In genomic region chr5:30110371-30111060, GRCm38 (mm10) we compare ENCODE assay signal across 8 mouse cellular contexts. TPM values are rescaled to one million over a fixed set of nuclear protein-coding genes. Genes with fewer than 3 reads are reported as not detected.
DNase-seq lines count a peak whose midpoint lies in the region; ATAC-seq and TF ChIP-seq lines count a peak whose summit lies in the region.

No protein-coding gene starts in this region.

- H3K27me3 ChIP-seq in lung, embryonic 15.5 days = peaks cover 99% of the 10 kb centered on the region
- no peaks in the 10 kb centered on the region for H3K27me3 ChIP-seq in forebrain, embryonic 16.5 days (replicated peaks; ENCODE audit: control insufficient read depth, insufficient read depth, low read length)
- H3K27me3 ChIP-seq in liver, embryonic 13.5 days = peaks cover 100% of the 10 kb centered on the region
- peaks cover 54% of the 10 kb centered on the region for H3K27me3 ChIP-seq in stomach, embryonic 15.5 days (replicated peaks)

- no peak for TF ChIP-seq POLR2A in lung, adult 2 months (IDR thresholded peaks at IDR 0.05; ENCODE audit: borderline replicate concordance, extremely low read depth, low read depth, low read length)

- ATAC-seq in lung, embryonic 15.5 days (ENCODE audit: borderline replicate concordance, extremely low read depth, low FRiP score, low TSS enrichment) = no peak
- no peak for ATAC-seq in forebrain, embryonic 16.5 days
- no peak for ATAC-seq in liver, embryonic 13.5 days (ENCODE audit: low read depth)
- no peak for ATAC-seq in stomach, embryonic 15.5 days (ENCODE audit: insufficient read depth, low FRiP score, low read depth)

- no peaks in the 10 kb centered on the region for H3K9me3 ChIP-seq in lung, embryonic 15.5 days
- no peaks in the 10 kb centered on the region for H3K9me3 ChIP-seq in forebrain, embryonic 16.5 days (ENCODE audit: control insufficient read depth, low read length)
- H3K9me3 ChIP-seq in liver, embryonic 13.5 days (replicated peaks) = no peaks in the 10 kb centered on the region
- H3K9me3 ChIP-seq in stomach, embryonic 15.5 days = no peaks in the 10 kb centered on the region

- WGBS in lung, embryonic 15.5 days = 13% methylated on average over 22 of the region's 22 CpGs
- WGBS in lung, adult 2 months = 31% methylated on average over 22 of the region's 22 CpGs
- WGBS in forebrain, embryonic 16.5 days = 12% methylated on average over 21 of the region's 22 CpGs
- 15% methylated on average over 21 of the region's 22 CpGs for WGBS in liver, embryonic 13.5 days (ENCODE audit: insufficient replicate concordance)
- 16% methylated on average over 22 of the region's 22 CpGs for WGBS in stomach, embryonic 15.5 days

- H3K36me3 ChIP-seq in lung, embryonic 15.5 days = no peaks in the 10 kb centered on the region
- no peaks in the 10 kb centered on the region for H3K36me3 ChIP-seq in forebrain, embryonic 16.5 days (ENCODE audit: control insufficient read depth, insufficient read depth)
- no peaks in the 10 kb centered on the region for H3K36me3 ChIP-seq in liver, embryonic 13.5 days
- H3K36me3 ChIP-seq in stomach, embryonic 15.5 days = no peaks in the 10 kb centered on the region

- no peak for DNase-seq in lung, adult 2 months
- DNase-seq in liver, embryonic 13.5 days = no peak
- DNase-seq in urinary bladder, postnatal 14 days (ENCODE audit: low spot score) = no peak
- no peak for DNase-seq in cerebellum, adult 11-12 months
- no peak for DNase-seq in layer of hippocampus, adult 9-10 months (ENCODE audit: low spot score)

- TF ChIP-seq CTCF in lung, adult 2 months (IDR thresholded peaks at IDR 0.05; ENCODE audit: insufficient read depth, low read length) = no peak

- H3K4me1 ChIP-seq in lung, embryonic 15.5 days = peaks cover 35% of the 10 kb centered on the region
- H3K4me1 ChIP-seq in lung, adult 2 months (ENCODE audit: control insufficient read depth, insufficient read depth, low read length) = peaks cover 2% of the 10 kb centered on the region; the same call in 1 of the 2 replicates
- H3K4me1 ChIP-seq in forebrain, embryonic 16.5 days (replicated peaks; ENCODE audit: control insufficient read depth, insufficient read depth, low read length) = peaks cover 55% of the 10 kb centered on the region
- peaks cover 35% of the 10 kb centered on the region for H3K4me1 ChIP-seq in liver, embryonic 13.5 days (replicated peaks)
- H3K4me1 ChIP-seq in stomach, embryonic 15.5 days = peaks cover 31% of the 10 kb centered on the region

- no peak overlapping the region for H3K27ac ChIP-seq in lung, embryonic 15.5 days
- no peak overlapping the region for H3K27ac ChIP-seq in forebrain, embryonic 16.5 days (ENCODE audit: low read length)
- no peak overlapping the region for H3K27ac ChIP-seq in liver, embryonic 13.5 days
- no peak overlapping the region for H3K27ac ChIP-seq in stomach, embryonic 15.5 days

- H3K9ac ChIP-seq in lung, embryonic 15.5 days = no peak overlapping the region
- H3K9ac ChIP-seq in forebrain, embryonic 16.5 days (replicated peaks; ENCODE audit: low read depth, low read length) = peak overlapping the region; percentile 22; the same call in 1 of the 2 replicates
- H3K9ac ChIP-seq in liver, embryonic 13.5 days = no peak overlapping the region
- no peak overlapping the region for H3K9ac ChIP-seq in stomach, embryonic 15.5 days

- H3K4me3 ChIP-seq in lung, embryonic 15.5 days = peak overlapping the region; percentile 13; the same call in 1 of the 2 replicates
- H3K4me3 ChIP-seq in lung, adult 2 months (replicated peaks; ENCODE audit: extremely low read depth, low read depth, low read length) = no peak overlapping the region
- H3K4me3 ChIP-seq in forebrain, embryonic 16.5 days (replicated peaks; ENCODE audit: low read length) = no peak overlapping the region
- H3K4me3 ChIP-seq in liver, embryonic 13.5 days (replicated peaks) = peak overlapping the region; percentile 19
- H3K4me3 ChIP-seq in stomach, embryonic 15.5 days (replicated peaks) = peak overlapping the region; percentile 26; the same call in 1 of the 2 replicates

- H3K4me2 ChIP-seq in lung, embryonic 15.5 days = peak overlapping the region; percentile 48
- peak overlapping the region; percentile 24 for H3K4me2 ChIP-seq in forebrain, embryonic 16.5 days (ENCODE audit: low read length)
- peak overlapping the region; percentile 45 for H3K4me2 ChIP-seq in liver, embryonic 13.5 days
- H3K4me2 ChIP-seq in stomach, embryonic 15.5 days = peak overlapping the region; percentile 50

RNA-seq across cellular contexts. Expression of gene 3110082J24Rik, which starts 4.6 kb away (rescaled TPM):
- not detected in 2 replicates for polyA plus RNA-seq in lung, embryonic 15.5 days (2015; fragmentation: Nextera tagmentation; extraction: Ambion mirVana)
- not detected in 2 replicates for polyA plus RNA-seq in lung, adult 2 months (2012; rRNA removed)
- 2.8 TPM in 2 replicates for polyA plus RNA-seq in forebrain, embryonic 16.5 days (2015; fragmentation: Nextera tagmentation; extraction: Ambion mirVana)
- not detected in 2 replicates for polyA plus RNA-seq in liver, embryonic 13.5 days (2015; fragmentation: Nextera tagmentation; extraction: Ambion mirVana)
- polyA plus RNA-seq in stomach, embryonic 15.5 days (2015; fragmentation: Nextera tagmentation; extraction: Ambion mirVana) = not detected in 2 replicates

RNA-seq across cellular contexts. Expression of gene Garem2, which starts 5.6 kb away (rescaled TPM):
- polyA plus RNA-seq in lung, embryonic 15.5 days (2015; fragmentation: Nextera tagmentation; extraction: Ambion mirVana) = 0.22 and 0.25 TPM in 2 replicates
- polyA plus RNA-seq in lung, adult 2 months (2012; rRNA removed) = 0.09 and 0.15 TPM in 2 replicates
- 8.1 and 10.1 TPM in 2 replicates for polyA plus RNA-seq in forebrain, embryonic 16.5 days (2015; fragmentation: Nextera tagmentation; extraction: Ambion mirVana)
- polyA plus RNA-seq in liver, embryonic 13.5 days (2015; fragmentation: Nextera tagmentation; extraction: Ambion mirVana) = 0.03 TPM in 2 replicates
- 0.30 and 0.59 TPM in 2 replicates for polyA plus RNA-seq in stomach, embryonic 15.5 days (2015; fragmentation: Nextera tagmentation; extraction: Ambion mirVana)

RNA-seq across cellular contexts. Expression of gene Tyms, which starts 37.1 kb away (rescaled TPM):
- polyA plus RNA-seq in lung, embryonic 15.5 days (2015; fragmentation: Nextera tagmentation; extraction: Ambion mirVana) = 325 and 342 TPM in 2 replicates
- polyA plus RNA-seq in lung, adult 2 months (2012; rRNA removed) = 9.7 and 12.2 TPM in 2 replicates
- polyA plus RNA-seq in forebrain, embryonic 16.5 days (2015; fragmentation: Nextera tagmentation; extraction: Ambion mirVana) = 84.3 and 95.4 TPM in 2 replicates
- polyA plus RNA-seq in liver, embryonic 13.5 days (2015; fragmentation: Nextera tagmentation; extraction: Ambion mirVana) = 272 and 296 TPM in 2 replicates
- polyA plus RNA-seq in stomach, embryonic 15.5 days (2015; fragmentation: Nextera tagmentation; extraction: Ambion mirVana) = 240 and 284 TPM in 2 replicates

RNA-seq across cellular contexts. Expression of gene Hadha, which starts 44.4 kb away (rescaled TPM):
- polyA plus RNA-seq in lung, embryonic 15.5 days (2015; fragmentation: Nextera tagmentation; extraction: Ambion mirVana) = 143 TPM in 2 replicates
- 36.2 and 64.3 TPM in 2 replicates for polyA plus RNA-seq in lung, adult 2 months (2012; rRNA removed)
- 76.0 and 80.7 TPM in 2 replicates for polyA plus RNA-seq in forebrain, embryonic 16.5 days (2015; fragmentation: Nextera tagmentation; extraction: Ambion mirVana)
- polyA plus RNA-seq in liver, embryonic 13.5 days (2015; fragmentation: Nextera tagmentation; extraction: Ambion mirVana) = 79.5 and 91.8 TPM in 2 replicates
- 142 and 153 TPM in 2 replicates for polyA plus RNA-seq in stomach, embryonic 15.5 days (2015; fragmentation: Nextera tagmentation; extraction: Ambion mirVana)

RNA-seq across cellular contexts. Expression of gene Hadhb, which starts 44.5 kb away (rescaled TPM):
- 128 and 138 TPM in 2 replicates for polyA plus RNA-seq in lung, embryonic 15.5 days (2015; fragmentation: Nextera tagmentation; extraction: Ambion mirVana)
- 49.3 and 112 TPM in 2 replicates for polyA plus RNA-seq in lung, adult 2 months (2012; rRNA removed)
- 66.5 and 72.0 TPM in 2 replicates for polyA plus RNA-seq in forebrain, embryonic 16.5 days (2015; fragmentation: Nextera tagmentation; extraction: Ambion mirVana)
- 124 and 143 TPM in 2 replicates for polyA plus RNA-seq in liver, embryonic 13.5 days (2015; fragmentation: Nextera tagmentation; extraction: Ambion mirVana)
- 156 and 196 TPM in 2 replicates for polyA plus RNA-seq in stomach, embryonic 15.5 days (2015; fragmentation: Nextera tagmentation; extraction: Ambion mirVana)

Comparison
In these comparisons a context has a peak if more than half of its experiments do, and no peak if none do; other contexts are left out.
1. H3K4me3 ChIP-seq: peak in lung, embryonic 15.5 days (single experiment), liver, embryonic 13.5 days (single experiment) and stomach, embryonic 15.5 days (single experiment); none in lung, adult 2 months (single experiment) and forebrain, embryonic 16.5 days (single experiment).
2. Peak in every context shown above with its lines, with median percentiles within 50 percentile points of each other: H3K4me2 ChIP-seq.